14 mouse cellular contexts compared by ENCODE assay signal in genomic region chr11:85297953-85298352, GRCm38 (mm10). TPM values are rescaled to one million over a fixed set of nuclear protein-coding genes. Genes with fewer than 3 reads are reported as not detected.
A peak's percentile ranks its signal among the peaks of the same experiment; 100 is the strongest.
DNase-seq lines count a peak whose midpoint lies in the region; ATAC-seq lines count a peak whose summit lies in the region.
"Had no signal": no experiment of that assay in that cellular context is flagged by ENCODE, and none has a peak within 500 bp of the region (broad histone marks: within the 10 kb centered on the region; RNA-seq: fewer than 3 reads in every experiment).

No protein-coding gene starts in this region.

- DNase-seq in spleen, adult 12 weeks (ENCODE audit: low spot score), result peak; percentile 47
- DNase-seq in spleen, adult 18-20 months, result no peak
- DNase-seq in MEL-GATA-1-ER (ENCODE audit: extremely low read depth, low read depth), result peak; percentile 83
- DNase-seq in cerebellum, adult 11-12 months, result no peak
- no peak for DNase-seq in adrenal gland, postnatal 36 days
- DNase-seq: adrenal gland, adult 8-10 months; cerebellum, postnatal 25 days; kidney, postnatal 4 days; lung, postnatal 14 days had no signal

- ATAC-seq in erythroid progenitor cell, adult 5-6 weeks (replicated peaks; ENCODE audit: low FRiP score, poor library complexity, severe bottlenecking), result peak; percentile 98
- peak; percentile 99 for ATAC-seq in megakaryocyte-erythroid progenitor cell, adult 5-6 weeks (replicated peaks; ENCODE audit: low FRiP score, low TSS enrichment, poor library complexity, severe bottlenecking)
- no peak for ATAC-seq in cerebellum, adult (ENCODE audit: insufficient number of reproducible peaks, low FRiP score, low TSS enrichment)
- ATAC-seq: forebrain, embryonic 13.5 days; intestine, postnatal 0 days had no signal

RNA-seq across cellular contexts. Expression of gene Ppm1d, which starts 13.1 kb away (rescaled TPM):
- total RNA-seq in erythroid progenitor cell, adult 5-6 weeks (2015; ENCODE audit: low replicate concordance), result 96.6 and 112 TPM in 2 replicates
- 62.0 and 77.3 TPM in 2 replicates for total RNA-seq in erythroid progenitor cell, adult 5-6 weeks (2017; ENCODE audit: low replicate concordance)
- 19.6 and 22.9 TPM in 2 replicates for total RNA-seq in megakaryocyte-erythroid progenitor cell, adult 5-6 weeks (2014; fragmentation: Nextera tagmentation)
- 11.2 and 16.0 TPM in 2 replicates for total RNA-seq in megakaryocyte-erythroid progenitor cell, adult 5-6 weeks (2017)
- 10 to 100 TPM; 16.2 to 16.6 TPM for total RNA-seq in adrenal gland, postnatal 36 days (2021)

RNA-seq across cellular contexts. Expression of gene Bcas3, which starts 55.0 kb away (rescaled TPM):
- 45.0 and 60.8 TPM in 2 replicates for total RNA-seq in erythroid progenitor cell, adult 5-6 weeks (2015; ENCODE audit: low replicate concordance)
- total RNA-seq in erythroid progenitor cell, adult 5-6 weeks (2017; ENCODE audit: low replicate concordance), result 28.0 and 35.8 TPM in 2 replicates
- total RNA-seq in megakaryocyte-erythroid progenitor cell, adult 5-6 weeks (2014; fragmentation: Nextera tagmentation), result 59.0 and 64.0 TPM in 2 replicates
- 22.6 and 23.7 TPM in 2 replicates for total RNA-seq in megakaryocyte-erythroid progenitor cell, adult 5-6 weeks (2017)
- 10 to 100 TPM; 36.4 to 52.8 TPM for total RNA-seq in adrenal gland, postnatal 36 days (2021)

Comparison
In these comparisons a context has a peak if more than half of its experiments do, and no peak if none do; other contexts are left out.
1. DNase-seq: peak in spleen, adult 12 weeks (single experiment) and MEL-GATA-1-ER (single experiment); none in spleen, adult 18-20 months (0 of 2), cerebellum, adult 11-12 months (single experiment) and adrenal gland, postnatal 36 days (0 of 2).